Mouse (Mus musculus): Measurements from ENCODE around the gene Actr6.
"Not testable (repeated sequence)": the region's sequence is repeated elsewhere in the genome, so short reads cannot be mapped to it uniquely, and the experiment has no call there.

Actr6 gene

GRCm38 (mm10) chr10:89737887-89738286, 5.8 kb upstream of the Actr6 start:
- DNase-seq = no peak

GRCm38 (mm10) chr10:89737092-89737491, 5.0 kb upstream of the Actr6 start:
- no peak for DNase-seq

- DNase-seq = no peak
Observed at GRCm38 (mm10) chr10:89731341-89731740, 754 bp downstream of the Actr6 start.

DNA sequence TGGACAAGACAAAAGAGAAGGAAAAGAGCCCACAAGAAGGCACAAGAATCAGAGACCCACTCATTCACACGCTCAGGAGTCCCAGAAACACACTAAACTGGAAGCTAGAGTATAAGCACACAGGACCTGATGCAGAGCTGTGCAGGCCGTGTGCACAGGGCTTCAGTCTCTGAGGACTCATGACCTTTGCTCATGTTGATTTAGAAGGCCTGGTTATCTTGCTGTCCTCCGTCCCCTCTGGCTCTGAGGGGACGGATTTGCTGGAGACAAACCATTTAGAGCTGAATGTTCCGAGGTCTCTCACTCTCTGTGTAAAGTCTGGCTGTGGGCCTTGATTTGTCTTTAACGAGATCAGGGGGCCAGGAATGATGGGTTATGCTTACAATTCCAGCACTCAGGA, 1.7 kb downstream of the Actr6 start:
- DNase-seq = no peak

DNA sequence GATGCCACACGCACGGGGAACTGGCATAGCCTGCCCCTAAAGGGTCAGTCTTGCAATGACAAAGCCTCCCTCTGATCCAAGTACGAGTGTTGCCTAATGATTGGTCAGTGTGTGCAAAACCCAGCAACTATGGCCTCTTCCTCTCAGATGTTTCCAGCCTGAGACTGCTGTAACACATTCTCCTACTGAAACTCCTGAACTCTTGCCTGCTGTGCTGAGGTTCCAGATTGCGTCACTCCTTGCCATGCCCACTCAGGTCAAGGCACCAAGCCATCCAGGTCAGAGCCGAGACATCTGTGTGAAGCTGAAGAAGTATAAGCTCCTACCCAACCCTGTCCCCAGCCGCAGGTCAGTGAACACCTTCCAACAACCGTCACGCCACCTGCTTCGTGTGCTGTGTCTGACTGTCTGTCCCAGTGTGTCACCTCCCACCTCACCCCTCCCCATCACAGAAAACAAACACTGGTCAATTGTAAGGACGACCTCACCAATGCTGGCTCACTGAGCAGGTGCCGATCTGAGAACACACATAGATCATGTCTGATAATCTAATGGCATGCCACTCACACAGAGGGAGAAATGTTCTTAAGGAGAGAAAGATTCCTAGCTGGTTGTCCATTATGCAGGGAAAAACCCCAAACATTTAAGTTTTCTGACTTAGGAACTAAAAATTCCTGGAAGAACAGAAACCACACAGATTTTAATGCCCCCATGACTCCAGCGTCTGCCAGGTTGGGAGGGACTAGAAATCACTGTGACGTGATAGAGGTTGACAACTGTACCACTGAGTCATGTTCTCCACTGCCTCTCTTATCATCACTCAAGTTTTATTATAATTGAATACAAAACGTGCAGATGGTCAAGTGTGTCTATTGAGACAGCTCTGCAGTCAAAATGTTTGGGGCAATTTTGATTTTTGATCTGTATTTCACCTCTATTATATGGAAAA, 9.6 kb downstream of the Actr6 start:
- DNase-seq = no peak

DNA sequence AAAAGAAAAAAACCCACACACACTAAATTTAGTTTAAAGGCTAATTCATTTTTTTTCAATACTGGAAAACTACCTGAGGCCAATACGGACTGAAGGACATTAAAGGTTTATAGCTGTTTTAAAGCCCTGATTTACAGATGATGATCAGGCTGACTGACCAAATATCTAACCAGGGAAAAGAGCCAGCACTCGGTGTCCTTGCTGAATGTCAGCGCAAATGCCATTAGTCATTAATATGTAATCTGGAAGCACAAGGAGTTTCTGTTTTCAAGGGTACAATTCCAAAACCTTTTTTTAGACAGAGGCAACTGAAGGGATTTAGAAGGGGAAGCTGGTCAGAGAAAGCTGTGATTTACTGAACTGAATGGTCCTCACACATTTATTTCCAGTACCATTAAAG, 11.3 kb downstream of the Actr6 start:
- DNase-seq = no peak

- DNase-seq = no peak
Observed at GRCm38 (mm10) chr10:89720252-89720651, 11.8 kb downstream of the Actr6 start.

DNA sequence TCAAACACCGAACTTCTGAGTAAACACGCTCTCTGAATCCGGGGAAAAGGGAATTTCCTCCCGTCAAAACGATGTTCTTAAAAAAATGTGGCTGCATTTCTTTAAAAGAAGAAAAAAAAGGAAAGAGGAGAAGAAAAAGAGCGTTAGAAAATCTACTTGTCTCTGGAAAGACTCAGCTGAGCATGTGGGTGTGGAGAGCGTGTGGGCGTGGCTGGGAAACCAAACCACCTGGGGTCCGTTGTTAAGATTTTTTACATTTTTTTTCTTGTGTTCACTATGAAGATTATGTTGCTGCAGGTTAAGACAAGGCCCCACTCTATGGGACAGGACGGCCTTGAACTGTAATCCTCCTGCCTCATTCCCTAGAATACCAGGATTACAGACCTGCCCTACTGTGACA, 17.2 kb downstream of the Actr6 start:
- DNase-seq = no peak

- no peak for DNase-seq
Observed at GRCm38 (mm10) chr10:89708720-89709119, 23.4 kb downstream of the Actr6 start.

DNA sequence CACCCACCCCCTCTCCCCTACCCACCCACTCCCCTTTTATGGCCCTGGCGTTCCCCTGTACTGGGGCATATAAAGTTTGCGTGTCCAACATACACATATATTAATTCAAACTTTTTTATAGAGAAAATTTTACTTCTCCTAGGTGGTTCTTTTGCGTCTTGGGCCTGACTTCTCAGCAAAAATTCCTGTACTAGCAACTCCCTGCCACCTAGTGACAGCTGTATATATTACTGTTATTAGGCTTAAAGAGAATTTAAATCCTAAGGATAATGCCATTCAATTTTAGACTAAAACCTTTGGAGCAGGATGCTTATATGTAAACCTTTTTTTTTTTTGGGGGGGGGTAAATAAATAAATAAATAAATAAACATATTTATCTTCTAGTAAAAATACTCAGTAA, 24.7 kb downstream of the Actr6 start:
- no peak for DNase-seq

GRCm38 (mm10) chr10:89703042-89703441, 29.1 kb downstream of the Actr6 start:
- DNase-seq = no peak

- DNase-seq = no peak
Observed at GRCm38 (mm10) chr10:89697956-89698355, 34.1 kb downstream of the Actr6 start.

GRCm38 (mm10) chr10:89696270-89696669, 35.8 kb downstream of the Actr6 start:
- DNase-seq = not testable (repeated sequence)

- no peak for DNase-seq
Observed at GRCm38 (mm10) chr10:89695194-89695911, 36.7 kb downstream of the Actr6 start.

DNA sequence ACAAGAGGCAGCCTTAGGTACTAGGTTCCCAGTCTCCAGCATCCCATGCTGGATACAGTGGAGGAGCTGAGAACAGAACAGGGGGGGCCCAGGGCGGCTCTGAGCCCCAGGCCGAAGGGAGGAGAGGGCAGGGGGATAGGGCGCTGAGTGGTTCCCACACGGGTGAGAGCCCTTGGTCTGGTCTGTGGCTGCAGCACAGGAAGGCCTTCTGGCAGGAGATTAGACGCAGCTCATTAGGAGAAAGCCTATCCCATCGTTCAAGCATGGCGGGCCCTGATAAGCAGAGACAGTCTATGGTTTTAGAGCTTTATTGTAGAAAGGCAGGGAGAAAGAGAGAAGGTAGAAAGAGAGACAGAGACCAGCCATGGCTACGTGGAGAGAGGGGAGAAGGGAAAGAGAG, 42.1 kb downstream of the Actr6 start:
- DNase-seq = no peak

DNA sequence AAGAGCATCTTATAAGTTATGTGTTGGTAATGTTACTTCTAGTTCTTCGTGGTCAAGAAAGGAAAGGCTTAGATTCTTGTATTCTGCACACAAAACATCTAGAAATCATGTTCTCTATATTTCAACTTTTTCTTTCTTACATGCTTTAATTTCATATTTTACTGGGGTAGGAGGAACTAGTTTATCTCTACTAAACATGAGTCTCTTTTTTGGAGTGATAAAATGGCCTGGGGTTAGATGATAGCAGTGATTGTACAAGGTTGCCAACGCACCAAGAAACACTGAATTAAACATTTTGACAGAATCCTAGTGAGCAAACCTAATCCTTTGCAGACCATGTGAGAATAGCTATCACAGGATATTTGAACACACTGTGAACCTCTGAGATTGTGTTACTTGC, 44.6 kb downstream of the Actr6 start:
- DNase-seq = no peak

GRCm38 (mm10) chr10:89686139-89686808, 45.8 kb downstream of the Actr6 start, which contains the start of gene Scyl2:
TSS of gene Scyl2 (minus strand) at chr10:89686285.
- peak; percentile 96 for DNase-seq

GRCm38 (mm10) chr10:89685391-89686138, 46.5 kb downstream of the Actr6 start:
- DNase-seq = peak; percentile 41

DNA sequence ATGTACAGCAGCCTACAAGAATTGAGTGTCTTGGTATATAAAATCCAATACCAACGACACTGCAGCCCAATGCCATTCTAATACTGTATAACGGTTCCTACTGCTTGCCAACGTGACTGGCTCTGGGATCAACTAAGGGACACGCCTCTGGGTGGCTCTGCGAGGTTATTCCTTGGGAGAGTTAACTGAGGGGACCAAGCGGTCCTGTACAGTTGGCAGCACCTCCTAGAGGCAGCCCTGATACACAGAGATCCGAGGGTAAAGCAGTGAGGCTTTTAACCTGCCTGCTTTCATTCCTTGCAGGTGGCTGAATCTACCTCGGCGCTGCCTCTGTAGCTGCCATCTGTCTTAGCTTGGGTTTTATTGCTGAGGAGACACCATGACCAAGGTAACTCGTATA, 49.1 kb downstream of the Actr6 start:
- no peak for DNase-seq

- no peak for DNase-seq
Observed at GRCm38 (mm10) chr10:89682157-89682556, 49.9 kb downstream of the Actr6 start.

- no peak for DNase-seq
Observed at GRCm38 (mm10) chr10:89681706-89682105, 50.4 kb downstream of the Actr6 start.

DNA sequence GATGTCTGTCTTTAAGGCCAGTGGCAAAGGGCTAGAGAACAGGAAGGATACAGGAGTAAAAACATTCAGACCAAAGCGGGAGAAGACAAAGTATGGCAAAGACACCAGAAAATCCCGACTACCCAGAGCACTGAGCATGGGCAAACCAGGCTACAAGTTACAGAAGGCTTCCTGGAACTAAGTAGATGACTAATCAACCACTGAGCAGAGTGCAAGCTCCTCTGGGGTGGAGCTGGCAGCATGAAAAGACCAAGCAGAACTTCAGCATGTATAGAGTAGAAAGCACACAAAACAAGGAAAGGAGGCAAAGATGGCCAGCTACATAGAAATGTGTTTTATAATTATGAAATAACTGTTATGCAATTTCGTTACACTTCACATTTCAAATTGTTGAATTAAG, 51.6 kb downstream of the Actr6 start:
- no peak for DNase-seq

- DNase-seq = no peak
Observed at GRCm38 (mm10) chr10:89679448-89679847, 52.6 kb downstream of the Actr6 start.
